Mouse (Mus musculus): ENCODE results near the gene Mup9.
"Not testable (repeated sequence)": the region's sequence is repeated elsewhere in the genome, so short reads cannot be mapped to it uniquely, and the experiment has no call there.

Gene Mup9

DNA sequence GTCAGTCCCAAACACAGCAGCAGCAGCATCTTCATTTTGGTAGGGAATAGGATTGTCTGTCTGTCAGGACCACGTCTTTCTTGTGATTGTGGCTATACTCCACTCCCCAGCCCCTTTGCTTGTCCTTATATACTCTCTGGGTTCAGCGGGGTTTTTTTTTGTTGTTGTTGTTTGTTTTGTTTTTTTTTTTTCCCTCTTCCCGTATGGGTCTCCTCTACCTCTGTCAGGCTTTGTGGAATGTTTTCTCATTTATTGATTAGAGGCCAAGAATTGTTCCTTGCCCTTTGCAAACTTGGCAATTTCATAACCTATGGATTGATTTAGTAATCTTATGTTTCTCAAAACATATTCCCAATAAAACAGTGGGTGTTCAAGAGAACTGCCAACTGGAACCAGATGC, at the start of gene Mup9:
Gene Mup9 (minus strand): TSS at position 101 of the 400 bp plus-strand sequence.
- DNase-seq, result not testable (repeated sequence)

All from right cerebral cortex, postnatal 14 days (tissue).